Mouse (Mus musculus): ENCODE data around the gene Sstr3. TPM values are rescaled to one million over a fixed set of nuclear protein-coding genes. Genes with fewer than 3 reads are reported as not detected.

Gene Sstr3
- polyA plus RNA-seq, 1 experiment = not detected

- peak overlapping the region; percentile 54; the same call in 1 of the 2 replicates for H3K27ac ChIP-seq (replicated peaks; ENCODE audit: low read depth, low read length)
- H3K4me3 ChIP-seq (ENCODE audit: insufficient read depth, low read depth, low read length) = peak overlapping the region; percentile 54
- no peaks in the 10 kb centered on the region for H3K4me1 ChIP-seq (ENCODE audit: control insufficient read depth, insufficient read depth, insufficient read length, low read length)
Observed at GRCm38 (mm10) chr15:78571554-78572269, 27.2 kb upstream of the Sstr3 start.

- H3K4me3 ChIP-seq (ENCODE audit: insufficient read depth, low read depth, low read length) = no peak overlapping the region
- H3K4me1 ChIP-seq (ENCODE audit: control insufficient read depth, insufficient read depth, insufficient read length, low read length) = no peaks in the 10 kb centered on the region
- H3K27ac ChIP-seq (replicated peaks; ENCODE audit: low read depth, low read length) = no peak overlapping the region
Observed at GRCm38 (mm10) chr15:78570170-78570569, 25.7 kb upstream of the Sstr3 start.

GRCm38 (mm10) chr15:78567608-78568120, 23.2 kb upstream of the Sstr3 start:
- Histone ChIP-seq H3K27ac (replicated peaks; ENCODE audit: low read depth, low read length) (no peak overlapping the region), H3K4me1 (ENCODE audit: control insufficient read depth, insufficient read depth, insufficient read length, low read length) (no peaks in the 10 kb centered on the region), H3K4me3 (ENCODE audit: insufficient read depth, low read depth, low read length) (no peak overlapping the region)

- Histone ChIP-seq H3K4me1 (ENCODE audit: control insufficient read depth, insufficient read depth, insufficient read length, low read length) (no peaks in the 10 kb centered on the region), H3K27ac (replicated peaks; ENCODE audit: low read depth, low read length) (no peak overlapping the region), H3K4me3 (ENCODE audit: insufficient read depth, low read depth, low read length) (no peak overlapping the region)
Observed at GRCm38 (mm10) chr15:78564764-78565435, 20.4 kb upstream of the Sstr3 start.

- no peak overlapping the region for H3K27ac ChIP-seq (replicated peaks; ENCODE audit: low read depth, low read length)
- H3K4me1 ChIP-seq (ENCODE audit: control insufficient read depth, insufficient read depth, insufficient read length, low read length) = no peaks in the 10 kb centered on the region
- H3K4me3 ChIP-seq (ENCODE audit: insufficient read depth, low read depth, low read length) = no peak overlapping the region
Observed at GRCm38 (mm10) chr15:78563937-78564336, 19.5 kb upstream of the Sstr3 start.

- Histone ChIP-seq H3K4me1 (ENCODE audit: control insufficient read depth, insufficient read depth, insufficient read length, low read length) (no peaks in the 10 kb centered on the region), H3K4me3 (ENCODE audit: insufficient read depth, low read depth, low read length) (no peak overlapping the region)
Observed at GRCm38 (mm10) chr15:78563344-78563743, 18.9 kb upstream of the Sstr3 start.

GRCm38 (mm10) chr15:78559141-78559979, 14.9 kb upstream of the Sstr3 start:
- no peaks in the 10 kb centered on the region for H3K4me1 ChIP-seq (ENCODE audit: control insufficient read depth, insufficient read depth, insufficient read length, low read length)
- no peak overlapping the region for H3K27ac ChIP-seq (replicated peaks; ENCODE audit: low read depth, low read length)
- H3K4me3 ChIP-seq (ENCODE audit: insufficient read depth, low read depth, low read length) = no peak overlapping the region

More at GRCm38 (mm10) chr15:78563344-78563743, 18.9 kb upstream of the Sstr3 start:
- no peak overlapping the region for H3K27ac ChIP-seq (replicated peaks; ENCODE audit: low read depth, low read length)

GRCm38 (mm10) chr15:78557693-78558535, 13.4 kb upstream of the Sstr3 start:
- Histone ChIP-seq H3K27ac (replicated peaks; ENCODE audit: low read depth, low read length) (no peak overlapping the region), H3K4me1 (ENCODE audit: control insufficient read depth, insufficient read depth, insufficient read length, low read length) (no peaks in the 10 kb centered on the region), H3K4me3 (ENCODE audit: insufficient read depth, low read depth, low read length) (no peak overlapping the region)

GRCm38 (mm10) chr15:78554545-78555313, 10.2 kb upstream of the Sstr3 start:
- no peaks in the 10 kb centered on the region for H3K4me1 ChIP-seq (ENCODE audit: control insufficient read depth, insufficient read depth, insufficient read length, low read length)
- no peak overlapping the region for H3K27ac ChIP-seq (replicated peaks; ENCODE audit: low read depth, low read length)
- 0 out of 2 replicates have a peak overlapping the region, but pooled peaks have one; percentile 0 for H3K4me3 ChIP-seq (ENCODE audit: insufficient read depth, low read depth, low read length)

- H3K4me3 ChIP-seq (ENCODE audit: insufficient read depth, low read depth, low read length) = no peak overlapping the region
- H3K27ac ChIP-seq (replicated peaks; ENCODE audit: low read depth, low read length) = no peak overlapping the region
- H3K4me1 ChIP-seq (ENCODE audit: control insufficient read depth, insufficient read depth, insufficient read length, low read length) = no peaks in the 10 kb centered on the region
Observed at GRCm38 (mm10) chr15:78549189-78549734, 4.8 kb upstream of the Sstr3 start.

- H3K27ac ChIP-seq (replicated peaks; ENCODE audit: low read depth, low read length) = no peak overlapping the region
- H3K4me3 ChIP-seq (ENCODE audit: insufficient read depth, low read depth, low read length) = no peak overlapping the region
- H3K4me1 ChIP-seq (ENCODE audit: control insufficient read depth, insufficient read depth, insufficient read length, low read length) = no peaks in the 10 kb centered on the region
Observed at GRCm38 (mm10) chr15:78548711-78549110, 4.2 kb upstream of the Sstr3 start.

- Histone ChIP-seq H3K4me1 (ENCODE audit: control insufficient read depth, insufficient read depth, insufficient read length, low read length) (no peaks in the 10 kb centered on the region), H3K27ac (replicated peaks; ENCODE audit: low read depth, low read length) (no peak overlapping the region), H3K4me3 (ENCODE audit: insufficient read depth, low read depth, low read length) (no peak overlapping the region)
Observed at GRCm38 (mm10) chr15:78548336-78548665, 3.8 kb upstream of the Sstr3 start.

- Histone ChIP-seq H3K4me1 (ENCODE audit: control insufficient read depth, insufficient read depth, insufficient read length, low read length) (no peaks in the 10 kb centered on the region), H3K27ac (replicated peaks; ENCODE audit: low read depth, low read length) (no peak overlapping the region), H3K4me3 (ENCODE audit: insufficient read depth, low read depth, low read length) (no peak overlapping the region)
Observed at GRCm38 (mm10) chr15:78547415-78548335, 3.2 kb upstream of the Sstr3 start.
